Mouse (Mus musculus) cerebellum, postnatal 25 days (tissue): ENCODE measurements at regions not wholly inside any gene's neighbourhood (a gene's known extent, or its start where the extent isn't known, plus 50 kb on each side); places are given as distances from the start of the nearest gene placed in this dataset.

Experiments
- DNase-seq, 2 experiments: peaks; one replicate each; pipeline ENCODE4 v3.0.0; 2021; ENCODE audit warnings: mixed read lengths in 2 of 2

DNA sequence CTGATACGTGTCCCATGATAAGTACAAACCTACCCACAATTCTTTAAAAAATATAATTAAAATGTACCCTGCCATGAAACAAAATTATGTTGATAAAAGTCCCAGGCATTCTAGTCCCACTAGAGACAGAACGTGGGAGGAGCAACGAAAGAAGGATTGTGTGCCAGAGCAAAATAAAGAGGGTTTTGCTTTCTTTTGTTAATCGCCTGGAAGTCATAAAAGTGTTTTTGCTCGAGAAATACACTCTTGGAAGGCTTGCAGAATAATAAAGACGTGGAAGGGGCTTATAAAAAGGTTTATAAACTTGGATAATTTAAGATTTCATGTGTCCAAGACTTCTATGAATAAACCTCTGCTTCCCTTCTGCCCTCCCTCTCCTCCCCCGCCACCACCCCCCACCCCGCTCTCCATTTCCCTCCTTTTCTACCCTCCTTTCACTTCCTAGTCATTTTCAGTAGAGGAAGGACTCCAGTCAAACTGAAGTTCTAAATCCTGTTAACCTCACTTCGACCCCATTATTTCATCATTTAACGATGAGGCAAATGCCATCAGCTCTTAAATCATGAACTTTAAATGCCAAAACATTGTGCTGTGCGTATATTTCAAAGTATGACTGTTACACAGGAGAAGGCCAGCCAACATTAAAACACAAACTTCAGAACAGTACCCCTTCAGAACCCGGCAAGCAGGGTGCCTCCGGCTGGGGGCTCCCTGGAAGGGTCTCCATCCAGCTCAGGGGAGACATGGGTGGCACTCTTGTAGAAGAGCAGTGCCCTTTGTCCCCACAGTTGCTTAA lies 54.8 kb upstream of the Cep85l start:
- no peak for DNase-seq

DNA sequence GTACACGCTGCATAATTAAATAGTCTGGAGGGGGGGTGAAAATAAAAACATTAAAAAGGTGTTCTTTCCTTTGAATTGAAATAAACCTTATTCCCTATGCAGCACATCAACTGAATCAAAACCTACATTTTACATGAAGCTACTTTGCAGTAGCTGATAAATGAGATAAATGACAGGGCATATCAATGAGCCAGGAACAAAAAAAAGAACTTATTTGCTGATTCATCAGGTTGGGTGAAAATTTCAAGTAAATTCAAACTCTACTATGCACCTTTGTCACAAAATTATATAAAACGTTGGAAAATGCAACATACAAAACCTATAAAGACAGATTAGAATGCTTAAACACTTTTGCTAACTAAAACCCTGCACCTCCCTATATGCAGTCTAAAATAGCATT lies 53.0 kb upstream of the Cep85l start:
- no peak for DNase-seq

DNA sequence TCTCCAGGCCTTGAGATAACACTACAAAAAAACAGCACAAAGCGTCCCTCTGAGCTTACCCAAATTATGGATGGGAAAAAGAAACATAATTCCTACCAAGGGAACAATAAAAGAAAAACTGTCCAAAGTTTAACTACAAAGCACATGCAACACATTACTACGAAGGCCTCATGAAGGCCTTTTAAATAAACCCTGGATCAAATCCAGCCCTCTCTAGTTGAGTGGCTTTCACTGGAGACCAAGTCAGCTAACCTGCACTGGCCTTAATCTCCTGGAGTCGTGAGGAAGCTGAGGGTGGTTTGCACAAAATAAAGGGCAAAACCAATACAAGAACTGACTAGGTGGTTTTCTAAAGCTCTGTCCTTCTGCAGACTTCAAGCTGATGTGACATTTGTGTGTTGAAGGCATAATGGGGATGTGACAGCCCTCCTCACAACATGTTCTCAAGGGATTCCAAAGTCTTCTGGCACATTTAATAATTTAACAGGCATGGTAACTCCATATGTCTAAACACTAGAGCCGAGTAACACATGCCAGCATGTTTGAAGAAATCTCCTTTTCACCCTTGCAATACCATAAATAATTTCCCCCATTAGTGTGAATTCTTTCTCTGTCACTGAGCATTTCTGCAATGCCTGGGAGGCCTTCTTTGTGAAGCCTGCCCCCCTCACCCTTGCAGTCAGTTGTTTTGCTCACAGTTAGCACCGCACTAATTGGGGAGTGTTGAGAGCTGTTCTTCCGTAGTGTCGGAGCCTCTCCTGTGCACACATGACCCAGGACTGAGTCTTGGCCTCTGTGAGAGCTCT lies 50.0 kb upstream of the Cep85l start:
- DNase-seq, result no peak
